Mouse (Mus musculus) heart, adult 2 months (tissue): ENCODE measurements around the gene Luzp1.

ENCODE experiments used
- CTCF ChIP-seq: fragments of 200-600 bp; IDR thresholded peaks from 2 replicates; pipeline ENCODE4 v1.8.1; 2022; ENCODE audit warnings: antibody characterized with exemption, mild to moderate bottlenecking, moderate library complexity
- POLR2A ChIP-seq: fragments of 200-500 bp; IDR thresholded peaks from 2 replicates; pipeline ENCODE4 v1.6.1; 2011; ENCODE audit warnings: mild to moderate bottlenecking, low read depth, low read length, control low read depth; ENCODE audit not compliant: insufficient read depth

DNA sequence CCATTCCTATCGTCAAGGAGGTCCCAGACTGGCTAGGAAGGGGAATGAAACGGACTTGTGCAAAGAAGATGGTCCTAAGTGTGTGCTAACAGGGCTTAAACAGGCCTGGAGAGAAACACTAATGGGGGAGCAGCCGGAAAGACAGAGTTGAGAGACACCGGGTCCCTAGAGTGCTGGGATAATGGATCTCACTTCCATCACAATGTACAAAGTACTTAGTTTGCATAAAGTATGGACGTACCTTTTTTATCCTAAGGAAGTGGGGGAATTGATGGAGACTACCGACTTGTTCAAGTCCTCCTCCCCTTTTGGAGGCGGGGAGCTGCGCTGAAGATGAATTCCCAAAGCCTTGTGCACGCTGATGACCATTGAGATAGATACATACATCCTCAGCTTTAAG is 6.1 kb upstream of the Luzp1 start:
- TF ChIP-seq POLR2A, result no peak
- TF ChIP-seq CTCF, result no peak
